9 mouse cellular contexts compared by ENCODE assay signal in genomic region chr13:41357586-41357985, GRCm38 (mm10).
A peak's percentile ranks its signal among the peaks of the same experiment; 100 is the strongest.
DNase-seq lines count a peak whose midpoint lies in the region; ATAC-seq and TF ChIP-seq lines count a peak whose summit lies in the region.
"Had no signal": no experiment of that assay in that cellular context is flagged by ENCODE, and none has a peak within 500 bp of the region (broad histone marks: within the 10 kb centered on the region; RNA-seq: fewer than 3 reads in every experiment).

No protein-coding gene starts in this region.

- no peaks in the 10 kb centered on the region for H3K9me3 ChIP-seq in heart, embryonic 15.5 days (replicated peaks)
- H3K9me3 ChIP-seq in hindbrain, embryonic 13.5 days, result no peaks in the 10 kb centered on the region
- no peaks in the 10 kb centered on the region for H3K9me3 ChIP-seq in midbrain, embryonic 11.5 days (ENCODE audit: control insufficient read depth, low read length)

- H3K4me3 ChIP-seq in heart, embryonic 15.5 days, result peak overlapping the region; percentile 69
- peak overlapping the region; percentile 76 for H3K4me3 ChIP-seq in cortical plate, adult 2 months (ENCODE audit: insufficient read depth, low read length)
- H3K4me3 ChIP-seq in hindbrain, embryonic 13.5 days, result peak overlapping the region; percentile 58
- peak overlapping the region; percentile 51 for H3K4me3 ChIP-seq in midbrain, embryonic 11.5 days (ENCODE audit: low read depth, low read length)

- peak overlapping the region; percentile 94 for H3K27ac ChIP-seq in heart, embryonic 15.5 days
- no peak overlapping the region for H3K27ac ChIP-seq in cortical plate, adult 2 months (ENCODE audit: insufficient read depth, low read length)
- H3K27ac ChIP-seq in hindbrain, embryonic 13.5 days, result no peak overlapping the region
- no peak overlapping the region for H3K27ac ChIP-seq in midbrain, embryonic 11.5 days (ENCODE audit: low read depth, low read length)

- no peak for ATAC-seq in heart, embryonic 15.5 days (replicated peaks; ENCODE audit: insufficient number of reproducible peaks, insufficient read depth, low FRiP score, low read depth)
- no peak for ATAC-seq in hindbrain, embryonic 13.5 days (ENCODE audit: low FRiP score)
- no peak for ATAC-seq in midbrain, embryonic 11.5 days (ENCODE audit: low FRiP score)

- H3K4me2 ChIP-seq in heart, embryonic 15.5 days, result peak overlapping the region; percentile 78
- H3K4me2 ChIP-seq in hindbrain, embryonic 13.5 days, result peak overlapping the region; percentile 79
- H3K4me2 ChIP-seq in midbrain, embryonic 11.5 days, result peak overlapping the region; percentile 73

- TF ChIP-seq CTCF in cortical plate, adult 2 months (IDR thresholded peaks at IDR 0.05; ENCODE audit: extremely low read depth, insufficient read depth, low read length), result no peak

- H3K27me3 ChIP-seq in heart, embryonic 15.5 days, result no peaks in the 10 kb centered on the region
- peaks cover 13% of the 10 kb centered on the region for H3K27me3 ChIP-seq in hindbrain, embryonic 13.5 days
- no peaks in the 10 kb centered on the region for H3K27me3 ChIP-seq in midbrain, embryonic 11.5 days (ENCODE audit: control insufficient read depth, insufficient read depth, low read length)

- intact Hi-C loops in heart, postnatal 36 days (cut with DNase I), result no loop called here

- peak overlapping the region; percentile 75 for H3K9ac ChIP-seq in heart, embryonic 15.5 days
- H3K9ac ChIP-seq in hindbrain, embryonic 13.5 days, result peak overlapping the region; percentile 79
- H3K9ac ChIP-seq in midbrain, embryonic 11.5 days (ENCODE audit: low read length), result no peak overlapping the region

- TF ChIP-seq POLR2A in cortical plate, adult 2 months (IDR thresholded peaks at IDR 0.05; ENCODE audit: extremely low read depth, insufficient read depth, low read length), result no peak

- 28% methylated on average over 3 of the region's 3 CpGs for WGBS in heart, embryonic 15.5 days
- 24% methylated on average over 3 of the region's 3 CpGs for WGBS in hindbrain, embryonic 13.5 days
- WGBS in midbrain, embryonic 11.5 days, result 39% methylated on average over 3 of the region's 3 CpGs

- peaks cover 46% of the 10 kb centered on the region for H3K4me1 ChIP-seq in heart, embryonic 15.5 days (replicated peaks)
- peaks cover 6% of the 10 kb centered on the region for H3K4me1 ChIP-seq in cortical plate, adult 2 months (ENCODE audit: control insufficient read depth, insufficient read depth, low read length)
- H3K4me1 ChIP-seq in hindbrain, embryonic 13.5 days (replicated peaks), result peaks cover 59% of the 10 kb centered on the region
- peaks cover 25% of the 10 kb centered on the region for H3K4me1 ChIP-seq in midbrain, embryonic 11.5 days (ENCODE audit: control insufficient read depth, insufficient read depth, low read length)

- H3K36me3 ChIP-seq in heart, embryonic 15.5 days, result no peaks in the 10 kb centered on the region
- no peaks in the 10 kb centered on the region for H3K36me3 ChIP-seq in hindbrain, embryonic 13.5 days
- H3K36me3 ChIP-seq in midbrain, embryonic 11.5 days (ENCODE audit: control insufficient read depth, insufficient read depth, low read length), result no peaks in the 10 kb centered on the region

- DNase-seq in heart, postnatal 36 days, result no peak
- no peak for DNase-seq in midbrain, embryonic 11.5 days (ENCODE audit: low spot score, missing footprints)
- DNase-seq in adrenal gland, postnatal 25 days, result no peak
- no peak for DNase-seq in right cerebral cortex, adult 18-20 months
- no peak for DNase-seq in layer of hippocampus, postnatal 14 days (ENCODE audit: low spot score in 2 of 2)
- DNase-seq: right cerebral cortex, postnatal 25 days had no signal
